Mouse (Mus musculus) embryonic facial prominence, embryonic 15.5 days (tissue): ENCODE data around the gene Eef1g. TPM values are rescaled to one million over a fixed set of nuclear protein-coding genes. Genes with fewer than 3 reads are reported as not detected.
"Not testable (repeated sequence)": the region's sequence is repeated elsewhere in the genome, so short reads cannot be mapped to it uniquely, and the experiment has no call there.

Experiments
- ATAC-seq: fragments of 200-750 bp; cut with Nextera tagmentation; 2 replicates; pipeline ENCODE4 v1.8.0; 2017; ENCODE audit warnings: low read depth, moderate TSS enrichment; ENCODE audit not compliant: insufficient number of reproducible peaks, low FRiP score, low TSS enrichment
- H3K27ac ChIP-seq: fragments of 300-500 bp; sonication (generic); replicated peaks from 2 replicates; pipeline ENCODE4 v1.5.1; 2015; ENCODE audit warnings: mild to moderate bottlenecking, inconsistent platforms
- H3K27me3 ChIP-seq: fragments of 300-500 bp; sonication (generic); 2 replicates; pipeline ENCODE4 v1.6.1; 2015; ENCODE audit warnings: inconsistent platforms
- H3K36me3 ChIP-seq: fragments of 300-500 bp; sonication (generic); 2 replicates; pipeline ENCODE4 v1.6.1; 2015; ENCODE audit warnings: mild to moderate bottlenecking, inconsistent platforms
- H3K4me1 ChIP-seq: fragments of 300-500 bp; sonication (generic); 2 replicates; pipeline ENCODE4 v1.6.1; 2015; ENCODE audit warnings: inconsistent platforms
- H3K4me2 ChIP-seq: fragments of 300-500 bp; sonication (generic); replicated peaks from 2 replicates; pipeline ENCODE4 v1.6.1; 2015; ENCODE audit warnings: mild to moderate bottlenecking, inconsistent platforms
- H3K4me3 ChIP-seq: fragments of 300-500 bp; sonication (generic); replicated peaks from 2 replicates; pipeline ENCODE4 v1.5.1; 2015; ENCODE audit warnings: mild to moderate bottlenecking, inconsistent platforms
- H3K9ac ChIP-seq: fragments of 300-500 bp; sonication (generic); 2 replicates; pipeline ENCODE4 v1.6.1; 2015; ENCODE audit warnings: inconsistent platforms
- H3K9me3 ChIP-seq: fragments of 300-500 bp; sonication (generic); replicated peaks from 2 replicates; pipeline ENCODE4 v1.6.1; 2016; ENCODE audit warnings: inconsistent platforms
- WGBS: fragments of 180-500 bp; shearing (Covaris S2); methylation state at CpG from one replicate; pipeline ENCODE4 v1.1.7; 2015; 5-methylcytosine and 5-hydroxymethylcytosine counted together
- polyA plus RNA-seq: library from polyadenylated mRNA; unstranded; fragments of >200 nt; fragmentation: Nextera tagmentation; extraction: Ambion mirVana; gene quantifications from 2 replicates; pipeline ENCODE4 v1.2.1, GENCODE M21; 2015

The Eef1g gene
- polyA plus RNA-seq, 1 experiment from 2014 or later: 443 TPM

GRCm38 (mm10) chr19:8996601-8997000, 29.8 kb downstream of the Eef1g start:
- Histone ChIP-seq H3K27ac (peak overlapping the region; percentile 82), H3K9me3 (no peaks in the 10 kb centered on the region), H3K4me2 (no peak overlapping the region), H3K9ac (no peak overlapping the region), H3K36me3 (peaks cover 22% of the 10 kb centered on the region), H3K27me3 (no peaks in the 10 kb centered on the region), H3K4me3 (no peak overlapping the region), H3K4me1 (peaks cover 79% of the 10 kb centered on the region)
- 71% methylated on average over 6 of the region's 6 CpGs for WGBS
- no peak for ATAC-seq

- H3K27me3 ChIP-seq: no peaks in the 10 kb centered on the region
- peaks cover 70% of the 10 kb centered on the region for H3K4me1 ChIP-seq
- H3K4me3 ChIP-seq: peak overlapping the region; percentile 4
- peak overlapping the region; percentile 82 for H3K27ac ChIP-seq
- ATAC-seq: peak; percentile 91
- H3K36me3 ChIP-seq: peaks cover 32% of the 10 kb centered on the region
- H3K9me3 ChIP-seq: no peaks in the 10 kb centered on the region
- 20% methylated on average over 4 of the region's 4 CpGs for WGBS
- H3K9ac ChIP-seq: no peak overlapping the region
- H3K4me2 ChIP-seq: peak overlapping the region; percentile 28
Measured at GRCm38 (mm10) chr19:8997546-8997945, 30.7 kb downstream of the Eef1g start.

GRCm38 (mm10) chr19:8998546-8998945, 31.7 kb downstream of the Eef1g start:
- no peak for ATAC-seq
- no peak overlapping the region for H3K9ac ChIP-seq
- H3K27ac ChIP-seq: peak overlapping the region; percentile 82
- H3K9me3 ChIP-seq: no peaks in the 10 kb centered on the region
- H3K27me3 ChIP-seq: no peaks in the 10 kb centered on the region
- H3K4me3 ChIP-seq: no peak overlapping the region
- H3K36me3 ChIP-seq: peaks cover 42% of the 10 kb centered on the region
- peaks cover 60% of the 10 kb centered on the region for H3K4me1 ChIP-seq
- peak overlapping the region; percentile 28 for H3K4me2 ChIP-seq
- 70% methylated on average over 6 of the region's 6 CpGs for WGBS

- Histone ChIP-seq H3K27me3 (no peaks in the 10 kb centered on the region), H3K27ac (peak overlapping the region; percentile 82; the same call in 1 of the 2 replicates), H3K4me3 (no peak overlapping the region), H3K36me3 (peaks cover 48% of the 10 kb centered on the region), H3K9ac (no peak overlapping the region), H3K9me3 (no peaks in the 10 kb centered on the region), H3K4me1 (peaks cover 53% of the 10 kb centered on the region), H3K4me2 (no peak overlapping the region)
- WGBS: 79% methylated on average over 4 of the region's 4 CpGs
- no peak for ATAC-seq
Measured at GRCm38 (mm10) chr19:8999223-8999622, 32.4 kb downstream of the Eef1g start.

GRCm38 (mm10) chr19:9006915-9007314, 40.1 kb downstream of the Eef1g start:
- not testable (repeated sequence) for H3K27ac ChIP-seq, H3K4me3 ChIP-seq, H3K9me3 ChIP-seq, H3K4me1 ChIP-seq, H3K4me2 ChIP-seq, H3K9ac ChIP-seq, H3K27me3 ChIP-seq, ATAC-seq
- peaks cover 70% of the 10 kb centered on the region for H3K36me3 ChIP-seq
- 93% methylated on average over 2 of the region's 2 CpGs for WGBS

GRCm38 (mm10) chr19:9019298-9019697, 52.5 kb downstream of the Eef1g start:
- Histone ChIP-seq H3K4me3 (no peak overlapping the region), H3K9ac (no peak overlapping the region), H3K4me1 (peaks cover 15% of the 10 kb centered on the region), H3K27me3 (no peaks in the 10 kb centered on the region), H3K27ac (no peak overlapping the region), H3K36me3 (peaks cover 62% of the 10 kb centered on the region), H3K9me3 (no peaks in the 10 kb centered on the region), H3K4me2 (no peak overlapping the region)
- no peak for ATAC-seq
- 83% methylated on average over 3 of the region's 3 CpGs for WGBS

- no peaks in the 10 kb centered on the region for H3K27me3 ChIP-seq
- ATAC-seq: peak; percentile 60
- H3K9me3 ChIP-seq: no peaks in the 10 kb centered on the region
- no peak overlapping the region for H3K4me3 ChIP-seq
- H3K36me3 ChIP-seq: peaks cover 26% of the 10 kb centered on the region
- peaks cover 31% of the 10 kb centered on the region for H3K4me1 ChIP-seq
- 36% methylated on average over 11 of the region's 11 CpGs for WGBS
- peak overlapping the region; percentile 80 for H3K27ac ChIP-seq
- H3K4me2 ChIP-seq: no peak overlapping the region
- H3K9ac ChIP-seq: no peak overlapping the region
Measured at GRCm38 (mm10) chr19:9023021-9023778, 56.4 kb downstream of the Eef1g start.

- ATAC-seq: no peak
- Histone ChIP-seq H3K9ac (no peak overlapping the region), H3K4me3 (no peak overlapping the region), H3K27ac (peak overlapping the region; percentile 17; the same call in 1 of the 2 replicates), H3K4me1 (peaks cover 31% of the 10 kb centered on the region), H3K36me3 (peaks cover under 1% of the 10 kb centered on the region; the same call in 1 of the 2 replicates), H3K4me2 (no peak overlapping the region), H3K27me3 (no peaks in the 10 kb centered on the region), H3K9me3 (no peaks in the 10 kb centered on the region)
- 84% methylated on average over 5 of the region's 5 CpGs for WGBS
Measured at GRCm38 (mm10) chr19:9025562-9026257, 58.9 kb downstream of the Eef1g start.

- no peaks in the 10 kb centered on the region for H3K27me3 ChIP-seq
- peaks cover 31% of the 10 kb centered on the region for H3K4me1 ChIP-seq
- no peak overlapping the region for H3K4me3 ChIP-seq
- no peaks in the 10 kb centered on the region for H3K9me3 ChIP-seq
- 74% methylated on average over 4 of the region's 4 CpGs for WGBS
- no peak for ATAC-seq
- no peaks in the 10 kb centered on the region for H3K36me3 ChIP-seq
- no peak overlapping the region for H3K9ac ChIP-seq
- no peak overlapping the region for H3K4me2 ChIP-seq
- H3K27ac ChIP-seq: no peak overlapping the region
Measured at GRCm38 (mm10) chr19:9026634-9027033, 59.8 kb downstream of the Eef1g start.

- WGBS: 8% methylated on average over 5 of the region's 5 CpGs
- H3K4me2 ChIP-seq: no peak overlapping the region
- H3K4me1 ChIP-seq: peaks cover 34% of the 10 kb centered on the region
- H3K9me3 ChIP-seq: no peaks in the 10 kb centered on the region
- H3K27ac ChIP-seq: no peak overlapping the region; the same call in 1 of the 2 replicates
- no peak overlapping the region for H3K4me3 ChIP-seq
- no peaks in the 10 kb centered on the region for H3K36me3 ChIP-seq
- no peaks in the 10 kb centered on the region for H3K27me3 ChIP-seq
- no peak overlapping the region for H3K9ac ChIP-seq
- no peak for ATAC-seq
Measured at GRCm38 (mm10) chr19:9027795-9028194, 61.0 kb downstream of the Eef1g start.
